Mouse (Mus musculus) adipocyte (in vitro differentiated cells): ENCODE results near the gene Ccdc172.

ENCODE experiments used
- DNase-seq: peaks from one replicate; pipeline ENCODE4 v3.0.0-alpha.2; 2016; ENCODE audit warnings: low spot score

The Ccdc172 gene

DNA sequence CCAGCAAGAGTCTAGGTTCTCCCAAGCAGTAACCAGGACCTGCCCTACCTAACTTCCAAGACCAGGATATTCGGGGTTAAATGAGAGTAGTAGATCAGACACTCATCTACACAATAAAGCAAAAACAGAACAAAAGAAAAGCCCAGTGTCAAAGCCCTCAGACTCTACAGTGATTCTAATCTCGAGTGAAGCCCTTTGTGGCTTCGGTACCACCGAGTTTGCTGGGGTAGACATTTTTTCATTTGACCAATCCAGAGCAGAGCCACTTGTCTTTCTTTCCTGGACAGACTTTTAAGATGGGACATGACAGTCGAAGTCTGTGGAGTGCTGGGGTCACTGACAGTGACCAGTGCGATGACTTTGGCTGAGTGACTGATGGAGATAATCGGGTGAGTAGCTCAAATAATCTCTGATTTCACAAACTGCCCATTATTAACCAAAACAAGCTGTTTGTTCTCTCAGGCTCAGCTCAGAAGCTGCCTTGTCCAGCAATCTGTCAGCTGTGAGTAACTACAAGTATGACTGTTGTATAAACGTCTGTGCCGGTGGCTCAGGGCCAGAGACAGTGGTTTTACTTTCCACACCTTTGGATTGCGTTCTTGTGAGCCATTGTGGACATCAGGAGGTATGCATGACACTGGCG lies 60.8 kb downstream of the Ccdc172 start:
- peak; percentile 34 for DNase-seq

DNA sequence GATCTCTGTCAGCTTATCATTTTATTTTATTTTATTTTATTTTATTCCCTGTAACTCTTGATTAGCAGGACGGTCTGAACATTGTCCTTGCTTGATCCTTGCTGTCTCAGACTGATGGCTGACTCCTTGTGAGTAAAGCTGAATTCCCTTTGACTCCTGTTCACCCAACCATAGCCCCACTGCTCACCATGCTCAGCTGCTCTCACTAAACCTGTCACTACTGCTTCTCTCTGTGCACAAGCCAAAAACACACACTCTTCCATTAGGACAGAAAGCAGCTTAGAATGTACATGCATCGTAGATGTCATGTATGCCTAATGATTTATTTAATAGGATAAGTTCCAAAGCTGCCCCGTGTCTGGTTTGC lies 61.3 kb downstream of the Ccdc172 start:
- DNase-seq = no peak

- DNase-seq = no peak
These were observed 70.2 kb downstream of the Ccdc172 start for GRCm38 (mm10) chr19:58582018-58582417.

DNA sequence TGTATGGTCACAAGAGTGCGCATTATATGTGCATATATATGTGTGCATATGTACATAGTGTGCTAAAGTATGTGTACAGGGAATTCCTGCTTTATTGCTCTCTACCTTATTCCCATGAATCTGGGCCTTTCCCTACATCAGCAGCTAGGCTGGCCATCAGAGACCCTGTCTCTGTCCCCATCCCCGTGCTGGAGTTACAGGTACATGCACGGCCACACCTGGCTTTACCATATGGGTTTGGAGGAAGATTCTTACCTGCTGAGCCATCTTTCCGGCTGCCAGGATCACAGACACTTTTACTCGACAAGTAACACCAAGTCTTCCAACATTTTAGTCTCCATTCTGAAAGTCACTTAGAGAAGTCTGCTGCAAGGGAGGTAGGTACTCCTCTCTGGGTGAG lies 71.2 kb downstream of the Ccdc172 start:
- no peak for DNase-seq

- no peak for DNase-seq
These were observed 74.3 kb downstream of the Ccdc172 start for GRCm38 (mm10) chr19:58586046-58586445.

DNA sequence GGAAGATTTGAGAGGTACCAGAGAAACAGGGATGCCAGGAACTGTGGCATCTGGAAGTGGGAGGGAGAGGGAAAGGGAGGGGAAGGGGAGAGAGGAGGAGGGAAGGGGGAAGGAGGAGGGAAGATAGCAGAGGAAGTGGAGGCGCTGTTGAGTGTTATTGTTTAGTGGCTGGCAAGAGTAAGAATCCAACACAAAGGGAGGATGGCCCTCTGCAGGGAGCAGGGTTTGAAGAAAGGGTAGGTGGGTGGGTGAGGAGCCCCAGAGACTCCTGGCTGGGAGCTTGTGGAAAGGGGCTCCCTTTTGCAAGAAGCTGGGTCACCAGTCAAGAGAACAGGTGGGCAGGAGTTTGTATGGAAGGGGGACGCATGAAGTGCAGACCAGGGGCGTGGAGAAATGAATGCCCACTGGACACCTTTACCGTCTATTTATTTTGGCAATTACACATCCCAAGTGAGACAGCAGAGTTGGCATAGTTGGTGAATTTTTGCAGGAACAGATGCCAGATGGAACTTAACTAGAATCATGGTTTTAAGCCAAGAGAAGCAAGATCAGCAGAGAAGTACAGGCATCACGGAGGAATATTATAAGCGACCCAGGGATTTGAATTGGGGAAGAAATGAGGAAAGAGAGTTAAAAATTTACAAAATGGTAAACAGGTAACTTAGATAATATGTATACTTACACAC lies 78.6 kb downstream of the Ccdc172 start:
- peak; percentile 10 for DNase-seq

DNA sequence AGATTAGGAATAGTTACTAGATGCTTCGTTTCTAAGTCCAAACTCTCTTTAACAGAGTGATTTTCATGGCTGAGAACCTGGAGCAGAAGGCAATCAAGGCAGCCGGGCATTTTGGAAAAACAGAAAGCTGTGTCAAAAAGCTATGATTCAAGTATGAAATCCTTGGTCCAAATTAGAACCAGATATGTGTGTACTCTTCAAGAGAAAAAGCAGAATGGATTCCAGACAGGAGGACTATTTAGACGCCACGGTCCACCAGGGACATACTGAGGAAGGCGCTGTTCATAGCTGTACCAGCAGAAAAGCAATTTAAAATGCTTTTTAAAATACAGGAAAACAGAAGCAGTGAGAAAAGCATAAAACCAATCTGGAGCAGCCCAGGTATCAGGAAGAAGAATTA lies 88.6 kb downstream of the Ccdc172 start:
- DNase-seq = no peak
